Mouse (Mus musculus) kidney, postnatal 25 days (tissue): ENCODE results near the gene Tcf7l2.
A peak's percentile ranks its signal among the peaks of the same experiment; 100 is the strongest.

ENCODE experiments used
- DNase-seq, 2 experiments: peaks; one replicate each; pipeline ENCODE4 v3.0.0; 2021; ENCODE audit warnings: mixed read lengths in 2 of 2

The Tcf7l2 gene

GRCm38 (mm10) chr19:55916211-55916610 lies 174.6 kb downstream of the Tcf7l2 start:
- DNase-seq: no peak

GRCm38 (mm10) chr19:55923789-55924426 lies 182.3 kb downstream of the Tcf7l2 start:
- DNase-seq: peak in 1 of 2 experiments; percentile 33

GRCm38 (mm10) chr19:55924800-55925199 lies 183.2 kb downstream of the Tcf7l2 start:
- no peak for DNase-seq

- peak; percentile 31 to 39 for DNase-seq
Measured at GRCm38 (mm10) chr19:55925425-55925803, 183.8 kb downstream of the Tcf7l2 start.

- no peak for DNase-seq
Measured at GRCm38 (mm10) chr19:55925804-55926521, 184.3 kb downstream of the Tcf7l2 start.

GRCm38 (mm10) chr19:55926858-55927673 lies 185.4 kb downstream of the Tcf7l2 start:
- no peak for DNase-seq

GRCm38 (mm10) chr19:55927674-55928061 lies 186.0 kb downstream of the Tcf7l2 start:
- DNase-seq: no peak

- no peak for DNase-seq
Measured at GRCm38 (mm10) chr19:55928674-55929073, 187.1 kb downstream of the Tcf7l2 start.

GRCm38 (mm10) chr19:55931642-55932041 lies 190.0 kb downstream of the Tcf7l2 start:
- no peak for DNase-seq

- DNase-seq: peak in 1 of 2 experiments; percentile 26
Measured at GRCm38 (mm10) chr19:55933947-55934729, 192.5 kb downstream of the Tcf7l2 start.

- DNase-seq: no peak
Measured at GRCm38 (mm10) chr19:55934730-55935003, 193.0 kb downstream of the Tcf7l2 start.

- DNase-seq: no peak
Measured at GRCm38 (mm10) chr19:55937026-55937425, 195.4 kb downstream of the Tcf7l2 start.

GRCm38 (mm10) chr19:55938254-55939046 lies 196.8 kb downstream of the Tcf7l2 start:
- no peak for DNase-seq

- no peak for DNase-seq
Measured at GRCm38 (mm10) chr19:55939090-55939489, 197.5 kb downstream of the Tcf7l2 start.

- DNase-seq: no peak
Measured at GRCm38 (mm10) chr19:55939719-55940118, 198.1 kb downstream of the Tcf7l2 start.

GRCm38 (mm10) chr19:55940538-55941252 lies 199.1 kb downstream of the Tcf7l2 start:
- no peak for DNase-seq

- DNase-seq: no peak
Measured at GRCm38 (mm10) chr19:55941253-55942125, 199.9 kb downstream of the Tcf7l2 start.

- no peak for DNase-seq
Measured at GRCm38 (mm10) chr19:55951397-55951796, 209.8 kb downstream of the Tcf7l2 start.

- peak in 1 of 2 experiments; percentile 34 for DNase-seq
Measured at GRCm38 (mm10) chr19:55953207-55953606, 211.6 kb downstream of the Tcf7l2 start.

GRCm38 (mm10) chr19:55955126-55955525 lies 213.5 kb downstream of the Tcf7l2 start:
- DNase-seq: no peak
